Mouse (Mus musculus) C2C12 (cell line): ENCODE data around the gene 1700016D06Rik. TPM values are rescaled to one million over a fixed set of nuclear protein-coding genes. Genes with fewer than 3 reads are reported as not detected.

Source experiments
- H3K27me3 ChIP-seq: one replicate; pipeline ENCODE4 v1.6.1; 2011; ENCODE audit not compliant: control insufficient read depth, insufficient read depth, insufficient read length
- H3K36me3 ChIP-seq: one replicate; pipeline ENCODE4 v1.6.1; 2011; ENCODE audit not compliant: control insufficient read depth, insufficient read depth
- H3K4me3 ChIP-seq: one replicate; pipeline ENCODE4 v1.5.1; 2011; ENCODE audit warnings: mild to moderate bottlenecking, control low read depth; ENCODE audit not compliant: poor library complexity, insufficient read depth, severe bottlenecking
- H3K79me2 ChIP-seq: one replicate; pipeline ENCODE4 v1.6.1; 2011; ENCODE audit not compliant: control insufficient read depth, insufficient read depth
- H3K79me3 ChIP-seq: one replicate; pipeline ENCODE4 v1.6.1; 2011; ENCODE audit warnings: low read depth, control low read depth
- H3ac ChIP-seq: one replicate; pipeline ENCODE3; 2011; ENCODE audit warnings: low read depth; ENCODE audit not compliant: control insufficient read depth, insufficient read length
- CEBPB ChIP-seq: IDR thresholded peaks from one replicate; pipeline ENCODE4 v1.6.1; 2011; ENCODE audit warnings: low read depth, mild to moderate bottlenecking, control low read depth, moderate library complexity
- CTCF ChIP-seq: IDR thresholded peaks from one replicate; pipeline ENCODE4 v1.5.1; 2011; ENCODE audit not compliant: control insufficient read depth, insufficient read depth, insufficient read length
- FOSL1 ChIP-seq: IDR thresholded peaks from one replicate; pipeline ENCODE4 v1.8.0; 2011; ENCODE audit warnings: mild to moderate bottlenecking, low read length; ENCODE audit not compliant: poor library complexity, insufficient read depth, severe bottlenecking
- MAX ChIP-seq: IDR thresholded peaks from one replicate; pipeline ENCODE4 v1.6.1; 2011; ENCODE audit warnings: mild to moderate bottlenecking, control low read depth
- MYOD1 ChIP-seq: IDR thresholded peaks from one replicate; pipeline ENCODE4 v1.6.1; 2011; ENCODE audit warnings: low read depth; ENCODE audit not compliant: control insufficient read depth, insufficient read length
- MYOG ChIP-seq: IDR thresholded peaks from one replicate; pipeline ENCODE4 v1.6.1; 2011; ENCODE audit not compliant: control insufficient read depth, insufficient read length; ENCODE audit errors: extremely low read depth
- USF1 ChIP-seq: IDR thresholded peaks from one replicate; pipeline ENCODE4 v1.6.1; 2011; ENCODE audit warnings: low read depth, mild to moderate bottlenecking, control low read depth, moderate library complexity
- polyA plus RNA-seq: library from polyadenylated mRNA; unstranded; fragments of >200 nt; fragmentation: generic; extraction: Trizol; gene quantifications from one replicate; pipeline ENCODE4 v1.2.1, GENCODE M21; 2012; ENCODE audit warnings: missing spikeins

1700016D06Rik gene
- polyA plus RNA-seq, 1 experiment, result not detected

GRCm38 (mm10) chr8:11661969-11662368, 38.9 kb downstream of the 1700016D06Rik start:
- TF ChIP-seq CEBPB (no peak), CTCF (no peak), USF1 (no peak), MYOD1 (no peak), MAX (no peak), MYOG (no peak), FOSL1 (no peak)
- Histone ChIP-seq H3K79me2 (no peaks in the 10 kb centered on the region), H3K4me3 (no peak overlapping the region), H3K27me3 (peaks cover 16% of the 10 kb centered on the region), H3K79me3 (no peaks in the 10 kb centered on the region), H3ac (no peak overlapping the region), H3K36me3 (no peaks in the 10 kb centered on the region)

- Histone ChIP-seq H3K4me3 (no peak overlapping the region), H3K36me3 (no peaks in the 10 kb centered on the region), H3ac (no peak overlapping the region), H3K79me3 (no peaks in the 10 kb centered on the region), H3K79me2 (no peaks in the 10 kb centered on the region), H3K27me3 (no peaks in the 10 kb centered on the region)
- TF ChIP-seq MAX, result no peak
- TF ChIP-seq MYOD1, result no peak
- no peak for TF ChIP-seq CEBPB
- no peak for TF ChIP-seq CTCF
- no peak for TF ChIP-seq USF1
- no peak for TF ChIP-seq MYOG
- no peak for TF ChIP-seq FOSL1
These were observed 50.8 kb downstream of the 1700016D06Rik start for GRCm38 (mm10) chr8:11650021-11650420.

GRCm38 (mm10) chr8:11643123-11643522, 57.7 kb downstream of the 1700016D06Rik start:
- Histone ChIP-seq H3K36me3 (no peaks in the 10 kb centered on the region), H3K4me3 (no peak overlapping the region), H3K79me2 (no peaks in the 10 kb centered on the region), H3ac (no peak overlapping the region), H3K79me3 (no peaks in the 10 kb centered on the region), H3K27me3 (no peaks in the 10 kb centered on the region)
- TF ChIP-seq USF1 (no peak), MYOG (no peak), MAX (no peak), CTCF (no peak), MYOD1 (no peak), CEBPB (no peak), FOSL1 (no peak)

- Histone ChIP-seq H3K79me2 (no peaks in the 10 kb centered on the region), H3ac (no peak overlapping the region), H3K79me3 (no peaks in the 10 kb centered on the region), H3K36me3 (no peaks in the 10 kb centered on the region), H3K27me3 (no peaks in the 10 kb centered on the region), H3K4me3 (no peak overlapping the region)
- TF ChIP-seq MAX, result no peak
- TF ChIP-seq FOSL1, result no peak
- TF ChIP-seq USF1, result no peak
These were observed 60.3 kb downstream of the 1700016D06Rik start for GRCm38 (mm10) chr8:11640606-11641005.

GRCm38 (mm10) chr8:11637531-11637930, 63.3 kb downstream of the 1700016D06Rik start:
- Histone ChIP-seq H3K36me3 (peaks cover 3% of the 10 kb centered on the region), H3K79me3 (peaks cover 24% of the 10 kb centered on the region), H3ac (no peak overlapping the region), H3K27me3 (no peaks in the 10 kb centered on the region), H3K4me3 (no peak overlapping the region), H3K79me2 (peaks cover 30% of the 10 kb centered on the region)
- TF ChIP-seq MYOG (no peak), CEBPB (no peak), CTCF (no peak), MAX (no peak)

GRCm38 (mm10) chr8:11636324-11637057, 64.4 kb downstream of the 1700016D06Rik start:
- Histone ChIP-seq H3K36me3 (peaks cover 11% of the 10 kb centered on the region), H3K79me2 (peaks cover 40% of the 10 kb centered on the region), H3ac (peak overlapping the region; percentile 50), H3K79me3 (peaks cover 32% of the 10 kb centered on the region), H3K4me3 (no peak overlapping the region), H3K27me3 (no peaks in the 10 kb centered on the region)
- TF ChIP-seq CTCF (no peak), MYOD1 (no peak), MYOG (no peak), CEBPB (no peak), MAX (peak; percentile 31), USF1 (peak; percentile 97), FOSL1 (no peak)
